Mouse (Mus musculus): ENCODE results near the gene Ccl28. TPM values are rescaled to one million over a fixed set of nuclear protein-coding genes. Genes with fewer than 3 reads are reported as not detected.

Gene Ccl28
- polyA plus RNA-seq (2015; fragmentation: Nextera tagmentation; extraction: Ambion mirVana) = not detected in 2 replicates

DNA sequence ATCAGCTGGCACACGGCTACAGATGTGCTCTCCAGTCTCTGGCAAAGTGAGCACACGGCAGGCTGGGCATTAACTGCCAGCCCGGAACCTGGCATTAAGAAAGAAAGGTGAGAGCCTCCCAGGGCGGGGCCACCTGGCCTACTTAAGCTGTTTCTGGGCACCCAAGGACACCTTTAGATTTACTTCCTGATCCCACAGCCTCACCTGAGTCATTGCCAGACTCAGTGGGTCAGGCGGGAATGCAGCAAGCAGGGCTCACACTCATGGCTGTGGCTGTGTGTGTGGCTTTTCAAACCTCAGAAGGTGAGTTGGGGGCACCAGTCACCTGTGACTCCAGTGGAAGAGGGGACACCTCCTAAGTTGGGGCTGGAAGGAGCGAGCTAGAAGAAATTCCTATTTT, at the start of gene Ccl28:
TSS of gene Ccl28 (plus strand) at position 186 of the 400 bp plus-strand sequence.

DNA sequence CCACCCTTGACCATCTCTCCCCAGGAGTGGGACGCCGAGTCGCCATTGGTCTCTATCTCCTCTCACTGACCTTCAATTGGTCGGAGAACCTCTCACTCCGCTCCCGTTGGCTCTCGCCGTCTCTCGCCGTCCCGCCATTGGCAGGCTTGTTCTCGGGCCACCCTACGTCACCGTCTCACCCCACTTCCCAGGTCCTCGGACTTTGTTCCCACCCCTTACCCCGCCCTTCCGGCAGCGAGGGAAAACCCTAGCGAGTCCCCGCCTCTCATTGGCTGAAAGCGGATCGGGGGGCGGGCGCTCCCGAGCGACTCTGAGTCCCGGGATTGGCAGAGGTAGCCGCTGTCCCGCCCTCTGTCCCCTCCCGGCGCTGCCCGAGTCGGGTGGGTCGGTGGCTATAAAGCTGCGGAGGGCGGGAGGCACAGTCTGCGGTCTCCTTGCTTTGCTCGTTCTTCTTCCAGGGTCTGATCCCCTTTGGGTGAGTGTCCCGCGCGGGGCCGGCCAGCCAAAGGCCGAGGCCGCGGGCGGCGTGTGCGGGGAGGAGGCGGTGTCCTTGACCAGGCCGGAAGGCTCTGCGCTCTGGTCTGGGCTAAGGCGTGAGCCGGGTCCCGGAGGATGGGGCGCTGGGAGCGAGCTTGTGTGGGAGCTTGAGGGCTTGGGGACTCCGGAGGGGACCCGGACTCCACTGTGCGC, 66.6 kb downstream of the Ccl28 start, which contains the start of gene Hmgcs1:
TSS of gene Hmgcs1 (plus strand) at position 341 of the 690 bp plus-strand sequence.

Other genes with a start within 250 kb of the Ccl28 start
- gene Paip1, start 195.2 kb upstream of the Ccl28 start, polyA plus RNA-seq (2015; fragmentation: Nextera tagmentation; extraction: Ambion mirVana) = 29.1 and 36.6 TPM in 2 replicates
- 23.1 and 23.8 TPM in 2 replicates for gene 4833420G17Rik, start 161.1 kb upstream of the Ccl28 start, polyA plus RNA-seq (2015; fragmentation: Nextera tagmentation; extraction: Ambion mirVana)
- gene Tmem267, start 135.8 kb upstream of the Ccl28 start, polyA plus RNA-seq (2015; fragmentation: Nextera tagmentation; extraction: Ambion mirVana) = 0.81 and 1.2 TPM in 2 replicates
- gene 3110070M22Rik, start 135.4 kb upstream of the Ccl28 start, polyA plus RNA-seq (2015; fragmentation: Nextera tagmentation; extraction: Ambion mirVana) = 1.1 and 1.4 TPM in 2 replicates
- gene Hmgcs1, start 66.6 kb downstream of the Ccl28 start, polyA plus RNA-seq (2015; fragmentation: Nextera tagmentation; extraction: Ambion mirVana) = 130 and 305 TPM in 2 replicates
- gene Nim1k, start 132.1 kb downstream of the Ccl28 start, polyA plus RNA-seq (2015; fragmentation: Nextera tagmentation; extraction: Ambion mirVana) = 0.31 and 0.39 TPM in 2 replicates
- gene Zfp131, start 167.1 kb downstream of the Ccl28 start, polyA plus RNA-seq (2015; fragmentation: Nextera tagmentation; extraction: Ambion mirVana) = 17.9 and 22.7 TPM in 2 replicates
- gene AF067063, start 206.4 kb downstream of the Ccl28 start, polyA plus RNA-seq (2015; fragmentation: Nextera tagmentation; extraction: Ambion mirVana) = not detected in 2 replicates
- gene D13Ertd608e, start 212.2 kb downstream of the Ccl28 start, polyA plus RNA-seq (2015; fragmentation: Nextera tagmentation; extraction: Ambion mirVana) = not detected in 2 replicates